Comparison of ENCODE assay signal across 11 mouse cellular contexts in genomic region chr1:89929181-89929580, GRCm38 (mm10). TPM values are rescaled to one million over a fixed set of nuclear protein-coding genes. Genes with fewer than 3 reads are reported as not detected.
DNase-seq lines count a peak whose midpoint lies in the region; ATAC-seq lines count a peak whose summit lies in the region.
"Had no signal": no experiment of that assay in that cellular context is flagged by ENCODE, and none has a peak within 500 bp of the region (broad histone marks: within the 10 kb centered on the region; RNA-seq: fewer than 3 reads in every experiment).

No protein-coding gene starts in this region.

- no peak for ATAC-seq in heart, embryonic 12.5 days (ENCODE audit: insufficient number of reproducible peaks, low FRiP score)
- ATAC-seq in hindbrain, embryonic 13.5 days (ENCODE audit: low FRiP score), result no peak
- no peak for ATAC-seq in midbrain, embryonic 12.5 days (ENCODE audit: low FRiP score, low read depth)
- ATAC-seq in granulocyte monocyte progenitor cell, adult 5-6 weeks (replicated peaks; ENCODE audit: poor library complexity, severe bottlenecking), result no peak

- 4% methylated on average over 6 of the region's 6 CpGs for WGBS in heart, embryonic 12.5 days
- WGBS in hindbrain, embryonic 13.5 days, result under 1% methylated on average over 6 of the region's 6 CpGs
- 2% methylated on average over 6 of the region's 6 CpGs for WGBS in midbrain, embryonic 12.5 days

- peaks cover 45% of the 10 kb centered on the region for H3K4me1 ChIP-seq in heart, embryonic 12.5 days (replicated peaks)
- peaks cover 84% of the 10 kb centered on the region for H3K4me1 ChIP-seq in hindbrain, embryonic 13.5 days (replicated peaks)
- H3K4me1 ChIP-seq in midbrain, embryonic 12.5 days, result peaks cover 68% of the 10 kb centered on the region

- H3K9me3 ChIP-seq in heart, embryonic 12.5 days (replicated peaks), result no peaks in the 10 kb centered on the region; the same call in 1 of the 2 replicates
- no peaks in the 10 kb centered on the region for H3K9me3 ChIP-seq in hindbrain, embryonic 13.5 days
- no peaks in the 10 kb centered on the region for H3K9me3 ChIP-seq in midbrain, embryonic 12.5 days

- H3K9ac ChIP-seq in heart, embryonic 12.5 days, result no peak overlapping the region
- H3K9ac ChIP-seq in hindbrain, embryonic 13.5 days, result peak overlapping the region; percentile 82
- H3K9ac ChIP-seq in midbrain, embryonic 12.5 days (replicated peaks), result no peak overlapping the region; the same call in 1 of the 2 replicates

- H3K27me3 ChIP-seq in heart, embryonic 12.5 days (replicated peaks), result peaks cover 96% of the 10 kb centered on the region
- H3K27me3 ChIP-seq in hindbrain, embryonic 13.5 days, result peaks cover 87% of the 10 kb centered on the region
- peaks cover 97% of the 10 kb centered on the region for H3K27me3 ChIP-seq in midbrain, embryonic 12.5 days

- DNase-seq in heart, postnatal 25 days (ENCODE audit: low spot score), result no peak
- peak; percentile 18 for DNase-seq in ZHBTc4 (ENCODE audit: low read depth, low spot score)
- DNase-seq in thymus, postnatal 4 days, result no peak
- no peak for DNase-seq in ovary, postnatal 36 days (ENCODE audit: low spot score)
- DNase-seq: adrenal gland, postnatal 14 days had no signal

- H3K36me3 ChIP-seq in heart, embryonic 12.5 days, result no peaks in the 10 kb centered on the region
- no peaks in the 10 kb centered on the region for H3K36me3 ChIP-seq in hindbrain, embryonic 13.5 days
- H3K36me3 ChIP-seq in midbrain, embryonic 12.5 days, result no peaks in the 10 kb centered on the region

- peak overlapping the region; percentile 28 for H3K4me3 ChIP-seq in heart, embryonic 12.5 days
- H3K4me3 ChIP-seq in hindbrain, embryonic 13.5 days, result peak overlapping the region; percentile 47
- H3K4me3 ChIP-seq in midbrain, embryonic 12.5 days, result peak overlapping the region; percentile 43
- H3K4me3 ChIP-seq: myocyte had no signal

- no peak overlapping the region for H3K27ac ChIP-seq in heart, embryonic 12.5 days (ENCODE audit: poor library complexity, severe bottlenecking)
- peak overlapping the region; percentile 83 for H3K27ac ChIP-seq in hindbrain, embryonic 13.5 days
- H3K27ac ChIP-seq in midbrain, embryonic 12.5 days (replicated peaks), result no peak overlapping the region

- intact Hi-C loops in heart, postnatal 25 days (cut with DNase I), result loop anchor here (10.0 kb wide), 1 partner anchor 64 kb away; no protein-coding TSS in a partner anchor

- H3K4me2 ChIP-seq in heart, embryonic 12.5 days, result peak overlapping the region; percentile 50
- H3K4me2 ChIP-seq in hindbrain, embryonic 13.5 days, result peak overlapping the region; percentile 64
- H3K4me2 ChIP-seq in midbrain, embryonic 12.5 days (replicated peaks), result peak overlapping the region; percentile 15

RNA-seq across cellular contexts. Expression of gene Gbx2, which starts 1.8 kb away (rescaled TPM):
- polyA plus RNA-seq in heart, embryonic 12.5 days (2016; fragmentation: Nextera tagmentation; extraction: Ambion mirVana), result 0.18 TPM in 1 of 2 replicates, not detected in the other
- total RNA-seq in heart, postnatal 25 days (2021), result under 1 TPM in 1 of 2 experiments, not detected in 1; 0.22 TPM
- polyA plus RNA-seq in hindbrain, embryonic 13.5 days (2015; fragmentation: Nextera tagmentation; extraction: Ambion mirVana), result 54.7 TPM in 2 replicates
- 29.7 and 39.2 TPM in 2 replicates for polyA plus RNA-seq in midbrain, embryonic 12.5 days (2016; fragmentation: Nextera tagmentation; extraction: Ambion mirVana)
- total RNA-seq in granulocyte monocyte progenitor cell, adult 5-6 weeks (2014; fragmentation: Nextera tagmentation), result 1.2 TPM in 1 of 2 replicates, not detected in the other
- total RNA-seq in granulocyte monocyte progenitor cell, adult 5-6 weeks (2017), result 0.47 and 2.7 TPM in 2 replicates
- total RNA-seq: adrenal gland, postnatal 14 days had no signal
- polyA plus RNA-seq: myocyte; testis, adult 2 months had no signal

Comparison
In these comparisons a context has a peak if more than half of its experiments do, and no peak if none do; other contexts are left out.
1. RNA of gene Gbx2, which starts 1.8 kb away (polyA plus RNA-seq): 54.7 TPM in hindbrain, embryonic 13.5 days and 29.7 to 39.2 TPM in midbrain, embryonic 12.5 days; 0.18 TPM in heart, embryonic 12.5 days; every median in the first group is over 10 times any median in the second.
2. Peak in every context shown above with its lines, with median percentiles within 50 percentile points of each other: H3K4me2 ChIP-seq and H3K4me3 ChIP-seq.